Mouse (Mus musculus) midbrain, embryonic 14.5 days (tissue): ENCODE results near the gene Lamb3. TPM values are rescaled to one million over a fixed set of nuclear protein-coding genes. Genes with fewer than 3 reads are reported as not detected.

Experiments
- ATAC-seq: fragments of 200-750 bp; cut with Nextera tagmentation; 2 replicates; pipeline ENCODE4 v1.8.0; 2017; ENCODE audit warnings: moderate number of reproducible peaks, moderate library complexity; ENCODE audit not compliant: low FRiP score, low TSS enrichment
- DNase-seq: peaks from one replicate; pipeline ENCODE4 v3.0.0-alpha.2; 2015
- H3K27ac ChIP-seq: fragments of 300-500 bp; sonication (generic); replicated peaks from 2 replicates; pipeline ENCODE4 v1.5.1; 2014; ENCODE audit warnings: mild to moderate bottlenecking, low read depth, low read length, moderate library complexity
- H3K27me3 ChIP-seq: fragments of 300-500 bp; sonication (generic); 2 replicates; pipeline ENCODE4 v1.6.1; 2014; ENCODE audit warnings: low read length, control low read depth, mixed read lengths; ENCODE audit not compliant: control insufficient read depth, insufficient read depth
- H3K36me3 ChIP-seq: fragments of 300-500 bp; sonication (generic); 2 replicates; pipeline ENCODE4 v1.6.1; 2014; ENCODE audit warnings: low read length, control low read depth; ENCODE audit not compliant: control insufficient read depth, insufficient read depth
- H3K4me1 ChIP-seq: fragments of 300-500 bp; sonication (generic); 2 replicates; pipeline ENCODE4 v1.6.1; 2014; ENCODE audit warnings: mild to moderate bottlenecking, antibody characterized with exemption, low read length, control low read depth; ENCODE audit not compliant: control insufficient read depth, insufficient read depth
- H3K4me2 ChIP-seq: fragments of 300-500 bp; sonication (generic); 2 replicates; pipeline ENCODE4 v1.6.1; 2014; ENCODE audit warnings: mild to moderate bottlenecking, low read length, moderate library complexity
- H3K4me3 ChIP-seq: fragments of 300-500 bp; sonication (generic); replicated peaks from 2 replicates; pipeline ENCODE4 v1.5.1; 2014; ENCODE audit warnings: low read depth, low read length
- H3K9ac ChIP-seq: fragments of 300-500 bp; sonication (generic); replicated peaks from 2 replicates; pipeline ENCODE4 v1.6.1; 2014; ENCODE audit warnings: mild to moderate bottlenecking, low read length, moderate library complexity
- H3K9me3 ChIP-seq: fragments of 300-500 bp; sonication (generic); 2 replicates; pipeline ENCODE4 v1.6.1; 2016; ENCODE audit warnings: low read length, control low read depth, mixed read lengths; ENCODE audit not compliant: control insufficient read depth
- WGBS: fragments of 180-500 bp; shearing (Covaris S2); extraction: QIAGEN DNeasy Blood & Tissue Kit; methylation state at CpG from one replicate; pipeline ENCODE4 v1.1.7; 2014; 5-methylcytosine and 5-hydroxymethylcytosine counted together
- polyA plus RNA-seq: library from polyadenylated mRNA; unstranded; fragments of >200 nt; fragmentation: Nextera tagmentation; extraction: Ambion mirVana; gene quantifications from 2 replicates; pipeline ENCODE4 v1.2.1, GENCODE M21; 2014

The Lamb3 gene
- polyA plus RNA-seq, 1 experiment from 2014 or later: 0.30 TPM

GRCm38 (mm10) chr1:193348261-193348962 lies 140.9 kb downstream of the Lamb3 start:
- WGBS: 86% methylated on average over 9 of the region's 9 CpGs
- H3K4me2 ChIP-seq: no peak overlapping the region
- H3K27me3 ChIP-seq: no peaks in the 10 kb centered on the region
- no peak overlapping the region for H3K4me3 ChIP-seq
- H3K9ac ChIP-seq: no peak overlapping the region
- H3K9me3 ChIP-seq: no peaks in the 10 kb centered on the region
- no peak for ATAC-seq
- peaks cover 72% of the 10 kb centered on the region for H3K36me3 ChIP-seq
- no peaks in the 10 kb centered on the region for H3K4me1 ChIP-seq
- H3K27ac ChIP-seq: no peak overlapping the region
- no peak for DNase-seq

GRCm38 (mm10) chr1:193349702-193350545 lies 142.4 kb downstream of the Lamb3 start:
- no peak for DNase-seq
- Histone ChIP-seq H3K36me3 (peaks cover 87% of the 10 kb centered on the region), H3K9me3 (no peaks in the 10 kb centered on the region), H3K4me3 (no peak overlapping the region), H3K9ac (no peak overlapping the region), H3K4me1 (no peaks in the 10 kb centered on the region), H3K27ac (no peak overlapping the region), H3K27me3 (no peaks in the 10 kb centered on the region), H3K4me2 (no peak overlapping the region)
- ATAC-seq: no peak
- 87% methylated on average over 10 of the region's 10 CpGs for WGBS

GRCm38 (mm10) chr1:193350546-193350801 lies 143.0 kb downstream of the Lamb3 start:
- DNase-seq: no peak
- Histone ChIP-seq H3K9ac (no peak overlapping the region), H3K27ac (no peak overlapping the region), H3K4me3 (no peak overlapping the region), H3K4me2 (no peak overlapping the region), H3K27me3 (no peaks in the 10 kb centered on the region), H3K36me3 (peaks cover 91% of the 10 kb centered on the region), H3K9me3 (no peaks in the 10 kb centered on the region), H3K4me1 (no peaks in the 10 kb centered on the region)
- ATAC-seq: no peak
- WGBS: 91% methylated on average over 2 of the region's 2 CpGs

- Histone ChIP-seq H3K9ac (no peak overlapping the region), H3K36me3 (peaks cover 94% of the 10 kb centered on the region), H3K4me3 (no peak overlapping the region), H3K9me3 (no peaks in the 10 kb centered on the region), H3K4me2 (no peak overlapping the region), H3K4me1 (no peaks in the 10 kb centered on the region), H3K27me3 (no peaks in the 10 kb centered on the region), H3K27ac (no peak overlapping the region)
- 88% methylated on average over 3 of the region's 3 CpGs for WGBS
- no peak for ATAC-seq
- DNase-seq: no peak
Observed at GRCm38 (mm10) chr1:193351583-193351982, 144.1 kb downstream of the Lamb3 start.

GRCm38 (mm10) chr1:193359199-193359598 lies 151.7 kb downstream of the Lamb3 start:
- no peaks in the 10 kb centered on the region for H3K9me3 ChIP-seq

GRCm38 (mm10) chr1:193361181-193361580 lies 153.7 kb downstream of the Lamb3 start:
- no peak for DNase-seq
- no peak overlapping the region for H3K4me3 ChIP-seq

More at GRCm38 (mm10) chr1:193359199-193359598, 151.7 kb downstream of the Lamb3 start:
- H3K36me3 ChIP-seq: peaks cover 61% of the 10 kb centered on the region
- no peak overlapping the region for H3K4me2 ChIP-seq
- H3K4me1 ChIP-seq: no peaks in the 10 kb centered on the region
- no peak for DNase-seq
- WGBS: 78% methylated on average over 3 of the region's 3 CpGs
- H3K27me3 ChIP-seq: no peaks in the 10 kb centered on the region
- no peak overlapping the region for H3K9ac ChIP-seq
- no peak for ATAC-seq
- H3K27ac ChIP-seq: no peak overlapping the region
- H3K4me3 ChIP-seq: no peak overlapping the region

GRCm38 (mm10) chr1:193362078-193362477 lies 154.6 kb downstream of the Lamb3 start:
- no peak for ATAC-seq
- 92% methylated on average over 7 of the region's 7 CpGs for WGBS
- DNase-seq: no peak
- H3K4me1 ChIP-seq: no peaks in the 10 kb centered on the region
- no peak overlapping the region for H3K4me3 ChIP-seq
- H3K36me3 ChIP-seq: peaks cover 38% of the 10 kb centered on the region
- no peak overlapping the region for H3K27ac ChIP-seq
- no peaks in the 10 kb centered on the region for H3K27me3 ChIP-seq
- H3K9me3 ChIP-seq: no peaks in the 10 kb centered on the region
- H3K4me2 ChIP-seq: no peak overlapping the region
- H3K9ac ChIP-seq: no peak overlapping the region

More at GRCm38 (mm10) chr1:193361181-193361580, 153.7 kb downstream of the Lamb3 start:
- Histone ChIP-seq H3K4me2 (no peak overlapping the region), H3K4me1 (no peaks in the 10 kb centered on the region), H3K27ac (no peak overlapping the region), H3K9ac (no peak overlapping the region), H3K27me3 (no peaks in the 10 kb centered on the region), H3K36me3 (peaks cover 43% of the 10 kb centered on the region), H3K9me3 (no peaks in the 10 kb centered on the region)
- ATAC-seq: no peak
- 46% methylated on average over 6 of the region's 6 CpGs for WGBS

- peaks cover 14% of the 10 kb centered on the region for H3K4me1 ChIP-seq
- no peaks in the 10 kb centered on the region for H3K27me3 ChIP-seq
- H3K9ac ChIP-seq: no peak overlapping the region
- H3K9me3 ChIP-seq: no peaks in the 10 kb centered on the region
- peak; percentile 61 for DNase-seq
- ATAC-seq: no peak
- H3K4me2 ChIP-seq: no peak overlapping the region
- no peak overlapping the region for H3K4me3 ChIP-seq
- peaks cover 29% of the 10 kb centered on the region for H3K36me3 ChIP-seq
- 58% methylated on average over 5 of the region's 5 CpGs for WGBS
- H3K27ac ChIP-seq: no peak overlapping the region
Observed at GRCm38 (mm10) chr1:193363801-193364231, 156.3 kb downstream of the Lamb3 start.
